Mouse (Mus musculus) limb, embryonic 11.5 days (tissue): ENCODE measurements around the gene Zpbp2. TPM values are rescaled to one million over a fixed set of nuclear protein-coding genes. Genes with fewer than 3 reads are reported as not detected.
A peak's percentile ranks its signal among the peaks of the same experiment; 100 is the strongest.

Experiments used
- ATAC-seq: fragments of 200-750 bp; cut with Nextera tagmentation; 2 replicates; pipeline ENCODE4 v1.8.0; 2017; ENCODE audit warnings: low read depth; ENCODE audit not compliant: insufficient number of reproducible peaks, low FRiP score, low TSS enrichment
- DNase-seq: peaks from one replicate; pipeline ENCODE4 v3.0.0-alpha.2; 2015; ENCODE audit warnings: low spot score
- H3K27ac ChIP-seq: fragments of 300-500 bp; sonication (generic); replicated peaks from 2 replicates; pipeline ENCODE4 v1.5.1; 2014; ENCODE audit warnings: low read depth, mild to moderate bottlenecking, low read length
- H3K27me3 ChIP-seq: fragments of 300-500 bp; sonication (generic); 2 replicates; pipeline ENCODE4 v1.6.1; 2014; ENCODE audit warnings: mild to moderate bottlenecking, low read length, mixed read lengths; ENCODE audit not compliant: control insufficient read depth, insufficient read depth
- H3K36me3 ChIP-seq: fragments of 300-500 bp; sonication (generic); 2 replicates; pipeline ENCODE4 v1.6.1; 2014; ENCODE audit warnings: mild to moderate bottlenecking, low read length, moderate library complexity, mixed read lengths; ENCODE audit not compliant: control insufficient read depth, insufficient read depth
- H3K4me1 ChIP-seq: fragments of 300-500 bp; sonication (generic); 2 replicates; pipeline ENCODE4 v1.6.1; 2014; ENCODE audit warnings: low read length, mixed read lengths; ENCODE audit not compliant: control insufficient read depth, insufficient read depth
- H3K4me2 ChIP-seq: fragments of 300-500 bp; sonication (generic); 2 replicates; pipeline ENCODE4 v1.6.1; 2014; ENCODE audit warnings: low read depth, mild to moderate bottlenecking, moderate library complexity; ENCODE audit not compliant: severe bottlenecking
- H3K4me3 ChIP-seq: fragments of 300-500 bp; sonication (generic); 2 replicates; pipeline ENCODE4 v1.5.1; 2014; ENCODE audit warnings: low read depth, low read length
- H3K9ac ChIP-seq: fragments of 300-500 bp; sonication (generic); 2 replicates; pipeline ENCODE4 v1.6.1; 2014; ENCODE audit warnings: mild to moderate bottlenecking, low read length
- H3K9me3 ChIP-seq: fragments of 300-500 bp; sonication (generic); 2 replicates; pipeline ENCODE4 v1.6.1; 2016; ENCODE audit warnings: low read length; ENCODE audit not compliant: control insufficient read depth
- WGBS: fragments of 180-500 bp; shearing (Covaris S2); extraction: QIAGEN DNeasy Blood & Tissue Kit; methylation state at CpG from one replicate; pipeline ENCODE4 v1.1.7; 2014; 5-methylcytosine and 5-hydroxymethylcytosine counted together
- polyA plus RNA-seq: library from polyadenylated mRNA; unstranded; fragments of >200 nt; fragmentation: Nextera tagmentation; extraction: Ambion mirVana; gene quantifications from 2 replicates; pipeline ENCODE4 v1.2.1, GENCODE M21; 2014

Gene Zpbp2
- polyA plus RNA-seq, 1 experiment from 2014 or later, result 0.45 TPM

DNA sequence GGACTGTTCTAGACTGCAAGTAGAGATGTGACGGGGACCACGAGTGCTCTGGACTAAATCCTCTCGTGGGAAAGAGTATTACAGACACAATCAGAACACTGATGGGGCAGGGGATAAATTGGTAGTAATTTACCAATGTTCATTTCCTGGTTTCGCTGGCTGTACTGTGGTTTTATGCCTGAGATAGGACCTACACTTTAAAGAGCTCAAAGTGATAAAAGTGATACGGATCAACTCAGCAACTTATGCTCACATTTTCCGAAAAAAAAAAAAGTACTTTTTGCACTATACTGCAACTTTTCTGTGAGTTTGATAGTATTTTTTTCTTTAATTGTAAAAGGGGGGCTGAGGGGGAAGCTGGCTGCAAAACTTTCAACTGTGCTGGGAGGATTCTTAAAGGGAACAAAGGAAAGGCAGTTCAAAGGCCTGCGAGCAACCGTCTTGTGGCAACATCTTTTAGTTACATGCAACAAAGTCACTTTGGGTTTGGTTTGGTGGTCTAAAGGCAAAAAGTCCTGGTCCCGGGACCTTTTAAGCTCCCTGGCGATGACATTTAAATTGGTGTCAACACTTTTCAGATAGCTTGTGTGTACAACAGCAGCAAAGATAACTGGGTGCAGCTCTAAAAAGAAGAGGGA lies 24.0 kb upstream of the Zpbp2 start:
- Histone ChIP-seq H3K36me3 (no peaks in the 10 kb centered on the region), H3K4me1 (no peaks in the 10 kb centered on the region), H3K27ac (no peak overlapping the region), H3K9ac (no peak overlapping the region), H3K4me2 (no peak overlapping the region), H3K27me3 (no peaks in the 10 kb centered on the region), H3K9me3 (no peaks in the 10 kb centered on the region), H3K4me3 (no peak overlapping the region)
- 81% methylated on average over 10 of the region's 10 CpGs for WGBS
- no peak for DNase-seq
- no peak for ATAC-seq

DNA sequence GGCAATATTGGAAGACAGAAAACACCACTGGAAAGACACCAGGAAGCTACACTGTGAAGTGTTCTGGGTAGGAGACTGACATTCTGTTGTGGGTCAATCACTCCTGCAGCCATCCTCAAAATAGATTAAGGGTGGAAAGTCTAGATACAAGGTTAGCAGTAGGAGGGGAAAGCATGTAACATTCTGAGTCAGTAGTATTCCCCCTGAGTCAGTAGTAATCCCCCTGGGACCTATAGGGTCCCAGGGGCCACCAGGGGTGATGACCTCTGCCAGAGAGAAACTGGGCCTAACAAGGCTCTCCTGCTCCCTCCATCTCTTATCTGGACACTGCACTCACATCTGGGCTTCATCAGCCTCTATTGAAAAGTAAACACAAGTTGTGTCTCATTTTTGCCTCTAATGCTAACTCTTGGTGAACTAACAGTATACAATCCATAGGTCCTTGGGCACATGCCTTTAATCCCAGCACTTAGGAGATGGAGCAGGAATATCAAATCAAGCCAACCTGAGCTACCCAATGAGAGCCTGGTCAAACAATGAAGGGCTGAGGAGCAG lies 13.3 kb upstream of the Zpbp2 start:
- Histone ChIP-seq H3K4me3 (no peak overlapping the region), H3K27ac (no peak overlapping the region), H3K9ac (no peak overlapping the region), H3K4me2 (no peak overlapping the region), H3K4me1 (no peaks in the 10 kb centered on the region), H3K9me3 (no peaks in the 10 kb centered on the region), H3K36me3 (no peaks in the 10 kb centered on the region), H3K27me3 (peaks cover 2% of the 10 kb centered on the region; the same call in 1 of the 2 replicates)
- no peak for DNase-seq
- no peak for ATAC-seq

DNA sequence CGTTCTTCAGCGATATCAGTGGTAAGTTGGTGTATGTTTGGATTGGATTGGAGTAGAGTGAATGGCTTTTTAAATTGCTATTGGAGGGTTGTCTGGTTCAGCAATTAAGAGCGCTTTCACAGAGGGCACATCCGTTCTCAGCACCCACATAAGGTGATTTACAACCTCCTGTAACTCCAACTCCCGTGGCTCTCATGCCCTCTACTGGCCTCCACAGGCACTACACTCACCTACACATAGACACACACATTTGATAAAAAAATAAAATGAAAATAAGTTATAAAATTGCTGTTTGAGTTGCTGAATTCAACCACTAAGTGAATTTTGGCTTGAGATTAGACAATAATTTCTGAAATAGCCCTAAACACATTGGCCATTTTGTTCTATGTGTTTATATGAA lies 10.6 kb upstream of the Zpbp2 start:
- no peaks in the 10 kb centered on the region for H3K9me3 ChIP-seq
- no peak for ATAC-seq

DNA sequence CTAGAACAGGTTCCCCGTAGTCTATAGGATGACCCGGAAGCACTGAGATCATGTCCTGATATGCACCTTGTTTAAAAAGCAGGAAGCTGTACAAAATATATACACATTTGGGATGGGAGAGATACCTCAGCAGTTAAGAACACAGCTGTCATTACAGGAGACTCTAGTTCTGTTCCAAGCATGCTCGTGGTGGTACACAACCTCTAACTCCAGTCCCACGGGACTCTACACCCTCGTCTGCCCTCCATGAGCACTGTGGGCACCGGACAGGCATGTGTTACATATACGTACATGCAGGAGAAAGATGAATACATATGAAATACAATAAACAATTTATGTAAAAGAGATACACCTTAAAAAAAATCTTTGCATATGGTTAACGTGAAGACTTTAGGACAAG lies 8.3 kb upstream of the Zpbp2 start:
- Histone ChIP-seq H3K4me2 (no peak overlapping the region), H3K9ac (no peak overlapping the region), H3K27ac (no peak overlapping the region), H3K27me3 (peaks cover 28% of the 10 kb centered on the region), H3K4me3 (no peak overlapping the region), H3K36me3 (no peaks in the 10 kb centered on the region), H3K9me3 (no peaks in the 10 kb centered on the region), H3K4me1 (peaks cover 5% of the 10 kb centered on the region; the same call in 1 of the 2 replicates)
- ATAC-seq (no peak), DNase-seq (no peak)
- WGBS, result 74% methylated on average over 8 of the region's 8 CpGs

More for the DNA sequence above, 10.6 kb upstream of the Zpbp2 start:
- Histone ChIP-seq H3K9ac (no peak overlapping the region), H3K4me2 (no peak overlapping the region), H3K4me1 (0 out of 2 replicates have a peak, but pooled peaks cover 1% of the 10 kb centered on the region), H3K36me3 (no peaks in the 10 kb centered on the region), H3K27me3 (peaks cover 8% of the 10 kb centered on the region; the same call in 1 of the 2 replicates), H3K27ac (no peak overlapping the region), H3K4me3 (no peak overlapping the region)
- DNase-seq, result no peak
- WGBS, result 81% methylated on average over 5 of the region's 5 CpGs

GRCm38 (mm10) chr11:98543414-98543813 lies 7.5 kb upstream of the Zpbp2 start:
- no peak for ATAC-seq
- Histone ChIP-seq H3K9me3 (no peaks in the 10 kb centered on the region), H3K36me3 (no peaks in the 10 kb centered on the region), H3K4me1 (peaks cover 5% of the 10 kb centered on the region; the same call in 1 of the 2 replicates), H3K27ac (no peak overlapping the region), H3K9ac (no peak overlapping the region), H3K4me2 (no peak overlapping the region), H3K4me3 (no peak overlapping the region), H3K27me3 (peaks cover 28% of the 10 kb centered on the region)
- DNase-seq, result no peak
- WGBS, result 78% methylated on average over 1 of the region's 1 CpGs

- H3K27ac ChIP-seq, result no peak overlapping the region
- no peaks in the 10 kb centered on the region for H3K9me3 ChIP-seq
- ATAC-seq (no peak), DNase-seq (peak; percentile 67)
- WGBS, result 2% methylated on average over 16 of the region's 16 CpGs
- H3K36me3 ChIP-seq, result no peaks in the 10 kb centered on the region
- H3K4me1 ChIP-seq, result peaks cover 5% of the 10 kb centered on the region; the same call in 1 of the 2 replicates
- H3K4me2 ChIP-seq, result peak overlapping the region; percentile 72
- H3K9ac ChIP-seq, result peak overlapping the region; percentile 39; the same call in 1 of the 2 replicates
- H3K27me3 ChIP-seq, result peaks cover 29% of the 10 kb centered on the region
- peak overlapping the region; percentile 28 for H3K4me3 ChIP-seq
Observed at GRCm38 (mm10) chr11:98544890-98545677, 5.8 kb upstream of the Zpbp2 start.

GRCm38 (mm10) chr11:98545711-98546231 lies 5.1 kb upstream of the Zpbp2 start, which contains the start of gene Ikzf3:
TSS of gene Ikzf3 (minus strand) at chr11:98546031.
- Histone ChIP-seq H3K27me3 (peaks cover 31% of the 10 kb centered on the region), H3K36me3 (no peaks in the 10 kb centered on the region), H3K9ac (peak within 1 kb of the TSS; percentile 39; the same call in 1 of the 2 replicates), H3K4me1 (peaks cover 5% of the 10 kb centered on the region; the same call in 1 of the 2 replicates), H3K9me3 (no peaks in the 10 kb centered on the region), H3K27ac (no peak within 1 kb of the TSS), H3K4me3 (peak within 1 kb of the TSS; percentile 28), H3K4me2 (peak within 1 kb of the TSS; percentile 72)
- DNase-seq (peak; percentile 70), ATAC-seq (no peak)
- under 1% methylated on average over 58 of the region's 58 CpGs for WGBS
